Mouse (Mus musculus) forebrain, postnatal 0 days (tissue): ENCODE measurements at regions not wholly inside any gene's neighbourhood (a gene's known extent, or its start where the extent isn't known, plus 50 kb on each side); places are given as distances from the start of the nearest gene placed in this dataset.

Source experiments
- ATAC-seq: fragments of 200-750 bp; cut with Nextera tagmentation; 2 replicates; pipeline ENCODE4 v1.8.0; 2017; ENCODE audit warnings: mild to moderate bottlenecking, moderate library complexity
- DNase-seq: peaks from one replicate; pipeline ENCODE4 v3.0.0-alpha.2; 2015
- H3K27ac ChIP-seq: fragments of 300-500 bp; sonication (generic); 2 replicates; pipeline ENCODE4 v1.5.1; 2014; ENCODE audit warnings: low read depth, mild to moderate bottlenecking, antibody characterized with exemption, low read length, moderate library complexity, mixed read lengths
- H3K27me3 ChIP-seq: fragments of 300-500 bp; sonication (generic); 2 replicates; pipeline ENCODE4 v1.6.1; 2014; ENCODE audit warnings: mild to moderate bottlenecking, low read length, mixed read lengths; ENCODE audit not compliant: insufficient read depth
- H3K36me3 ChIP-seq: fragments of 300-500 bp; sonication (generic); 2 replicates; pipeline ENCODE4 v1.6.1; 2014; ENCODE audit warnings: mild to moderate bottlenecking, moderate library complexity; ENCODE audit not compliant: insufficient read depth
- H3K4me1 ChIP-seq: fragments of 300-500 bp; sonication (generic); 2 replicates; pipeline ENCODE4 v1.6.1; 2014; ENCODE audit warnings: antibody characterized with exemption; ENCODE audit not compliant: insufficient read depth
- H3K4me2 ChIP-seq: fragments of 300-500 bp; sonication (generic); 2 replicates; pipeline ENCODE4 v1.6.1; 2014; ENCODE audit warnings: low read depth, mild to moderate bottlenecking, moderate library complexity
- H3K4me3 ChIP-seq: fragments of 300-500 bp; sonication (generic); 2 replicates; pipeline ENCODE4 v1.5.1; 2014; ENCODE audit warnings: low read depth, low read length, mixed read lengths
- H3K9ac ChIP-seq: fragments of 300-500 bp; sonication (generic); 2 replicates; pipeline ENCODE4 v1.6.1; 2014; ENCODE audit warnings: mild to moderate bottlenecking
- H3K9me3 ChIP-seq: fragments of 300-500 bp; sonication (generic); 2 replicates; pipeline ENCODE4 v1.6.1; 2016; ENCODE audit warnings: low read length
- CTCF ChIP-seq: sonication (generic); IDR thresholded peaks from 2 replicates; pipeline ENCODE4 v1.5.1; 2016; ENCODE audit warnings: antibody characterized with exemption, control low read depth, low read depth
- WGBS: fragments of 180-500 bp; shearing (Covaris S2); extraction: QIAGEN DNeasy Blood & Tissue Kit; methylation state at CpG from one replicate; pipeline ENCODE4 v1.1.7; 2014; 5-methylcytosine and 5-hydroxymethylcytosine counted together

DNA sequence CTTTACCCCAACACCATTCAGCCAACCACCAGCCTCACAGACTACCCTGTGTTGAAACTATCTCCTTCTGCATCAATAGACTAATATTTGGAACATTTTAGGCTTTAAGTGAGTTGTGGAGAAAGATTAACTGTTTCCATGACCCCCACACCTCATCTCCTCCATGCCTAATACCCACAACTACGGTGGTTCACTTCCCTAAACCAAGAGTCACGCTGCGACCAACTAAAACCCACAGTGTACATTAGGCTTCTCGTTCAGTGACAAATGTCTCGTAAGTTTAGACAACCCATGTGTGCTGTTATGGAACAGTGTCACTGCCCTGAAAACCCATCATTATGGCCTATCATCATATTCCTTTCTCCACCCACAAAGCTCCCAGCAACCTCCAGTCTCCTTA lies 381.3 kb upstream of the Runx1 start:
- no peak overlapping the region for H3K4me2 ChIP-seq
- DNase-seq (no peak), ATAC-seq (no peak)
- H3K36me3 ChIP-seq, result no peaks in the 10 kb centered on the region
- no peak overlapping the region for H3K27ac ChIP-seq
- 93% methylated on average over 5 of the region's 5 CpGs for WGBS
- no peaks in the 10 kb centered on the region for H3K9me3 ChIP-seq
- TF ChIP-seq CTCF, result no peak
- no peak overlapping the region for H3K9ac ChIP-seq
- no peaks in the 10 kb centered on the region for H3K27me3 ChIP-seq
- H3K4me1 ChIP-seq, result no peaks in the 10 kb centered on the region
- H3K4me3 ChIP-seq, result no peak overlapping the region

DNA sequence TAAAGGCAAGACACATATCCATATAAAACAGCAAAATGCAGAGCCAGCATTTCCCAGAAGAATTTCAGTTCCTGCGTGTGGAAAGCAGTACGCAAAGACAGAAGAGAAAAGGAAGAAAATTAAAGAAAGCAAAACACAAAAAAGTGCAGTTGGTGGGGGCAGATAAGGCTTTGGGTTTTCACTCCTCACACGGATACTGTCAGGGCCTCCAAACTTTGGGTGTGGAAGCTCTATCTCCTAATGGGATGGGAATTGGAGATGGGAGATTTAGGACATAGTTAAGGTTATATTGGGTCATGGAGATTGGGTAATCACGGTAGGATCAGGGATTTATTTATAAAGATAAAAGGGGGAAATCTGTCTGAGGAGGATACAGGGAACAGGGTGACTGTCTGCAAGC lies 380.4 kb upstream of the Runx1 start:
- Histone ChIP-seq H3K27me3 (no peaks in the 10 kb centered on the region), H3K4me2 (no peak overlapping the region), H3K9ac (no peak overlapping the region), H3K4me1 (no peaks in the 10 kb centered on the region), H3K9me3 (no peaks in the 10 kb centered on the region), H3K27ac (no peak overlapping the region), H3K36me3 (no peaks in the 10 kb centered on the region), H3K4me3 (no peak overlapping the region)
- no peak for TF ChIP-seq CTCF
- DNase-seq (no peak), ATAC-seq (no peak)
- 87% methylated on average over 4 of the region's 4 CpGs for WGBS

DNA sequence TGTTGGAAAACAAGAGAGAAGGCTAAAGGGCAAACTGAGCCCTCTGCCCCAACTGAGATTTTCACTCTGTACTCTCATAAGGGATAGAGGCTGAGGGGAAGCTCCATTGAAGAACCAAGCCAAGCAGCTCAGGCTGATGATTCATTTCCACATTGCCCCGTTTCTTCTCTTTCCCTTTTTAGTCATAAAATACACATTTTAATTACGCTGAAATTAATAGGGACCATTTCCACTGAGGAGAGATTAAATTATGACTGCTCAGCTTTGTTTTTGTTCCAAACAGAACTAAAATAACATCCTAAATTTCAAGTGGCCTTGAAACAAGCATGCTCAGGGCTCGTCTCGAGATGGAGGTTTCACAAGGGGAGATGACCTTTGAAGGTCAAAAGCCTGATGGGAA lies 378.7 kb upstream of the Runx1 start:
- H3K27me3 ChIP-seq, result no peaks in the 10 kb centered on the region
- 78% methylated on average over 4 of the region's 4 CpGs for WGBS
- no peaks in the 10 kb centered on the region for H3K4me1 ChIP-seq
- H3K9me3 ChIP-seq, result no peaks in the 10 kb centered on the region
- ATAC-seq (no peak), DNase-seq (no peak)
- H3K27ac ChIP-seq, result no peak overlapping the region
- TF ChIP-seq CTCF, result no peak
- no peak overlapping the region for H3K4me3 ChIP-seq
- no peaks in the 10 kb centered on the region for H3K36me3 ChIP-seq
- no peak overlapping the region for H3K9ac ChIP-seq
- no peak overlapping the region for H3K4me2 ChIP-seq

DNA sequence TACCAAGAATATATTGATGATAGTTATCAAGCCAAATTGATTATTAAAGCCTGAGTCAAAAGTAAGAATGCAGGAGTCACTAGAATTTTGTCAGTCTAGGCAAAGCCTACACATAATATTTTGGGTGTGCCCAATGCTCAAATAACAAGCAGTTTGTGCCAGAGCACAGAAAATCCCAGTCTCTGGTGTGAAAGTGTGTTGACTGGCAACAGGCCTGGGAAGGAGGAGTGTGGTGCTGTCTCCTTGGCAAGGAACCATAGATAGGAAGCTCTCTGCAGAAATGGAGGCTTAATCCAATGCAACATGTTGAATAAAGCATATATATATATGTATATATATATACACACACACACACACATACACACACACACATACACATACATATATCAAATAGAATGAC lies 376.6 kb upstream of the Runx1 start:
- H3K36me3 ChIP-seq, result no peaks in the 10 kb centered on the region
- no peaks in the 10 kb centered on the region for H3K9me3 ChIP-seq
- H3K4me2 ChIP-seq, result no peak overlapping the region
- no peaks in the 10 kb centered on the region for H3K4me1 ChIP-seq
- no peaks in the 10 kb centered on the region for H3K27me3 ChIP-seq
- no peak for TF ChIP-seq CTCF
- no peak overlapping the region for H3K9ac ChIP-seq
- ATAC-seq (no peak), DNase-seq (peak; percentile 32)
- no peak overlapping the region for H3K4me3 ChIP-seq
- H3K27ac ChIP-seq, result no peak overlapping the region

DNA sequence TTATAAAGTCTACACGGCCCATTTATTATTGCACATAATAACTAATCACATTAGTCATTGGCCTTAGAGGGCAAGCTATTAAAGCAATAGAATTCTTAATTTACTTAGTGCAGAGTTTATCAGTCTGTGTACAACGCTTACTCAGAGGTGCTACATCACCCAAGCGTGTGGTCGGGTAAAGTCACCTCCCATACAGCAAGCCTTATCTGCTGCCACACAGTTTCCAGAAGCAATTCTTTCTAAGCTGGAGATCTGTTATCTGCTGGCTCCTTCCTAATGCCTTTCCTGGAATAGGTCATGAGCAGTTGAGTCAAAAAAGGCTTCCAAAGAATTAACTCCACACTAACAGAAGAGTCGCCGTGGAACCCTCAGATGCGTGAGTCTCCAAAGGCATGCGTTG lies 371.4 kb upstream of the Runx1 start:
- TF ChIP-seq CTCF, result no peak
- H3K4me3 ChIP-seq, result no peak overlapping the region
- 87% methylated on average over 8 of the region's 8 CpGs for WGBS
- H3K27ac ChIP-seq, result no peak overlapping the region
- no peaks in the 10 kb centered on the region for H3K27me3 ChIP-seq
- no peaks in the 10 kb centered on the region for H3K4me1 ChIP-seq
- DNase-seq, result no peak
- H3K36me3 ChIP-seq, result no peaks in the 10 kb centered on the region
- ATAC-seq, result no peak
- H3K9me3 ChIP-seq, result no peaks in the 10 kb centered on the region
- H3K9ac ChIP-seq, result no peak overlapping the region
- no peak overlapping the region for H3K4me2 ChIP-seq

DNA sequence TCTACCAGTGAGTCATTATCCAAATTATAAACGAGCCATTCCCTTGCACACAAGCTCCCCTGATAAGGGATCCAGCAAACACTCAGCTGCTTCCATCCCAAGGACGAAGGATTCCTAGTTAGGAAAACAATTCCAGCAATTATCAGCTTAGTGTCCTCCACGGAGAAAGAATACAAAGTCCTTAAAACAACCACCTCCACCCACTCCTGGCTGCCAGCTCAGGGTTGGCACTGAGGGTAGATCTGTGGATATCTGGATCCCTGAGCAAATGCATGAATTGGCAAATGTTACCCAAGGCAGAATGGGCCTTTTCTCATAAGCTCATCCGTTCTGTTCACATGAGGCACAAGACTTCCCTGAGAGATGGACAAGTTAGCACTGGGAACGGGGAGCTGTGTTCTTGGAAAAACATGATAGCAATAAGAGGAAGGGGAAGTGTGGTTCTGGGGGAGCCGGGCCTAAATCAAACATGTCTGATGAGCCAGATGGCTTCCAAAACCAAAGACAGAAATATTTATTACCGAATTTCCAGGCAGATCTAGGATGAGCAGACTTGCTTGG lies 368.1 kb upstream of the Runx1 start:
- no peak overlapping the region for H3K4me2 ChIP-seq
- H3K9ac ChIP-seq, result no peak overlapping the region
- no peak for DNase-seq
- H3K9me3 ChIP-seq, result no peaks in the 10 kb centered on the region
- ATAC-seq, result no peak
- no peaks in the 10 kb centered on the region for H3K27me3 ChIP-seq
- WGBS, result 52% methylated on average over 7 of the region's 7 CpGs
- H3K27ac ChIP-seq, result no peak overlapping the region
- H3K36me3 ChIP-seq, result no peaks in the 10 kb centered on the region
- no peak for TF ChIP-seq CTCF
- no peak overlapping the region for H3K4me3 ChIP-seq
- no peaks in the 10 kb centered on the region for H3K4me1 ChIP-seq

DNA sequence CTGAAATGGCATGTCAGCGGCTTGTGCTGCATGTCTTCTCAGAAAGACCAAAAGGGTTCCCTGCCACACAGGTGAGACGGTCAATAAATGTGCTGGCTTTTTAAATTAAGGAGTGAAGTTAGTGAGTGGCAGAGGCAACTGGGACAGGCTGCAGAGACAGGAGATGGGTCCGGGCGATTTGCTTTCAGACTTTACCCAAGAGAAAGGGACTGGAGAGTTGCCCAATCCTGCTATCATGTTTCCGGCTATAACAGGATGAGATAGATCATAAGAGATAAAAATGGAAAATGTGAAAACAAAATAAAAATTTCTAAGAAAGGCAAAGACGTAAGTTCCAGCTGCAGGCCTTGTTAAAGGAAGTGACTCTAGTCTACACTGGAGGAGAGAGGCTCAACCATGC lies 367.3 kb upstream of the Runx1 start:
- Histone ChIP-seq H3K36me3 (no peaks in the 10 kb centered on the region), H3K9ac (no peak overlapping the region), H3K4me1 (no peaks in the 10 kb centered on the region), H3K27me3 (no peaks in the 10 kb centered on the region), H3K4me2 (no peak overlapping the region), H3K4me3 (no peak overlapping the region), H3K9me3 (no peaks in the 10 kb centered on the region), H3K27ac (no peak overlapping the region)
- no peak for DNase-seq
- 83% methylated on average over 6 of the region's 6 CpGs for WGBS
- no peak for TF ChIP-seq CTCF
- ATAC-seq, result no peak
